Mouse (Mus musculus): ENCODE results near the gene Ntm. TPM values are rescaled to one million over a fixed set of nuclear protein-coding genes. Genes with fewer than 3 reads are reported as not detected.

Gene Ntm
- polyA plus RNA-seq, 1 experiment from 2014 or later = not detected

- Histone ChIP-seq H3K79me2 (ENCODE audit: inconsistent target) (no peaks in the 10 kb centered on the region), H3K4me3 (ENCODE audit: inconsistent target) (no peak overlapping the region), H3K36me3 (ENCODE audit: inconsistent target) (no peaks in the 10 kb centered on the region), H3K27ac (no peak overlapping the region)
- WGBS (ENCODE audit: missing documents) = 100% methylated on average over 2 of the region's 2 CpGs
Measured at GRCm38 (mm10) chr9:29610867-29611266, 352.1 kb downstream of the Ntm start.

- H3K36me3 ChIP-seq (ENCODE audit: inconsistent target) = no peaks in the 10 kb centered on the region
- no peak overlapping the region for H3K27ac ChIP-seq
- H3K4me3 ChIP-seq (ENCODE audit: inconsistent target) = no peak overlapping the region
- H3K79me2 ChIP-seq (ENCODE audit: inconsistent target) = no peaks in the 10 kb centered on the region
- WGBS (ENCODE audit: missing documents) = 37% methylated on average over 4 of the region's 4 CpGs
Measured at GRCm38 (mm10) chr9:29597665-29598064, 365.3 kb downstream of the Ntm start.

- H3K27ac ChIP-seq = no peak overlapping the region
- H3K4me3 ChIP-seq (ENCODE audit: inconsistent target) = no peak overlapping the region
- WGBS (ENCODE audit: missing documents) = 85% methylated on average over 9 of the region's 9 CpGs
- no peaks in the 10 kb centered on the region for H3K36me3 ChIP-seq (ENCODE audit: inconsistent target)
- H3K79me2 ChIP-seq (ENCODE audit: inconsistent target) = no peaks in the 10 kb centered on the region
Measured at GRCm38 (mm10) chr9:29595321-29595720, 367.6 kb downstream of the Ntm start.

- Histone ChIP-seq H3K36me3 (ENCODE audit: inconsistent target) (no peaks in the 10 kb centered on the region), H3K4me3 (ENCODE audit: inconsistent target) (no peak overlapping the region), H3K79me2 (ENCODE audit: inconsistent target) (no peaks in the 10 kb centered on the region), H3K27ac (no peak overlapping the region)
- WGBS (ENCODE audit: missing documents) = 85% methylated on average over 21 of the region's 21 CpGs
Measured at GRCm38 (mm10) chr9:29594537-29595294, 368.2 kb downstream of the Ntm start.

- 78% methylated on average over 5 of the region's 5 CpGs for WGBS (ENCODE audit: missing documents)
- no peak overlapping the region for H3K4me3 ChIP-seq (ENCODE audit: inconsistent target)
- H3K36me3 ChIP-seq (ENCODE audit: inconsistent target) = no peaks in the 10 kb centered on the region
- H3K27ac ChIP-seq = no peak overlapping the region
- no peaks in the 10 kb centered on the region for H3K79me2 ChIP-seq (ENCODE audit: inconsistent target)
Measured at GRCm38 (mm10) chr9:29587376-29587775, 375.6 kb downstream of the Ntm start.

GRCm38 (mm10) chr9:29586381-29586770 lies 376.6 kb downstream of the Ntm start:
- WGBS (ENCODE audit: missing documents) = 90% methylated on average over 10 of the region's 10 CpGs
- no peaks in the 10 kb centered on the region for H3K79me2 ChIP-seq (ENCODE audit: inconsistent target)
- no peaks in the 10 kb centered on the region for H3K36me3 ChIP-seq (ENCODE audit: inconsistent target)
- H3K4me3 ChIP-seq (ENCODE audit: inconsistent target) = no peak overlapping the region
- no peak overlapping the region for H3K27ac ChIP-seq

- no peaks in the 10 kb centered on the region for H3K36me3 ChIP-seq (ENCODE audit: inconsistent target)
- WGBS (ENCODE audit: missing documents) = 55% methylated on average over 8 of the region's 8 CpGs
- H3K79me2 ChIP-seq (ENCODE audit: inconsistent target) = no peaks in the 10 kb centered on the region
- no peak overlapping the region for H3K4me3 ChIP-seq (ENCODE audit: inconsistent target)
- H3K27ac ChIP-seq = no peak overlapping the region
Measured at GRCm38 (mm10) chr9:29585746-29586380, 377.1 kb downstream of the Ntm start.

GRCm38 (mm10) chr9:29578226-29578625 lies 384.7 kb downstream of the Ntm start:
- Histone ChIP-seq H3K79me2 (ENCODE audit: inconsistent target) (no peaks in the 10 kb centered on the region), H3K36me3 (ENCODE audit: inconsistent target) (no peaks in the 10 kb centered on the region), H3K4me3 (ENCODE audit: inconsistent target) (no peak overlapping the region), H3K27ac (no peak overlapping the region)
- WGBS (ENCODE audit: missing documents) = 95% methylated on average over 11 of the region's 11 CpGs

- 74% methylated on average over 4 of the region's 4 CpGs for WGBS (ENCODE audit: missing documents)
- Histone ChIP-seq H3K4me3 (ENCODE audit: inconsistent target) (no peak overlapping the region), H3K79me2 (ENCODE audit: inconsistent target) (no peaks in the 10 kb centered on the region), H3K36me3 (ENCODE audit: inconsistent target) (no peaks in the 10 kb centered on the region), H3K27ac (no peak overlapping the region)
Measured at GRCm38 (mm10) chr9:29576051-29576533, 386.8 kb downstream of the Ntm start.

GRCm38 (mm10) chr9:29574548-29574947 lies 388.4 kb downstream of the Ntm start:
- Histone ChIP-seq H3K4me3 (ENCODE audit: inconsistent target) (no peak overlapping the region), H3K27ac (no peak overlapping the region), H3K79me2 (ENCODE audit: inconsistent target) (no peaks in the 10 kb centered on the region), H3K36me3 (ENCODE audit: inconsistent target) (no peaks in the 10 kb centered on the region)
- 85% methylated on average over 5 of the region's 5 CpGs for WGBS (ENCODE audit: missing documents)

GRCm38 (mm10) chr9:29568571-29568970 lies 394.4 kb downstream of the Ntm start:
- Histone ChIP-seq H3K27ac (no peak overlapping the region), H3K36me3 (ENCODE audit: inconsistent target) (no peaks in the 10 kb centered on the region), H3K4me3 (ENCODE audit: inconsistent target) (no peak overlapping the region), H3K79me2 (ENCODE audit: inconsistent target) (no peaks in the 10 kb centered on the region)
- 61% methylated on average over 5 of the region's 5 CpGs for WGBS (ENCODE audit: missing documents)

GRCm38 (mm10) chr9:29562419-29563071 lies 400.4 kb downstream of the Ntm start:
- no peaks in the 10 kb centered on the region for H3K79me2 ChIP-seq (ENCODE audit: inconsistent target)
- WGBS (ENCODE audit: missing documents) = 86% methylated on average over 5 of the region's 5 CpGs
- no peak overlapping the region for H3K27ac ChIP-seq
- H3K36me3 ChIP-seq (ENCODE audit: inconsistent target) = no peaks in the 10 kb centered on the region
- no peak overlapping the region for H3K4me3 ChIP-seq (ENCODE audit: inconsistent target)

- Histone ChIP-seq H3K79me2 (ENCODE audit: inconsistent target) (no peaks in the 10 kb centered on the region), H3K27ac (no peak overlapping the region), H3K36me3 (ENCODE audit: inconsistent target) (no peaks in the 10 kb centered on the region), H3K4me3 (ENCODE audit: inconsistent target) (no peak overlapping the region)
- WGBS (ENCODE audit: missing documents) = 95% methylated on average over 4 of the region's 4 CpGs
Measured at GRCm38 (mm10) chr9:29558915-29559314, 404.0 kb downstream of the Ntm start.

- Histone ChIP-seq H3K36me3 (ENCODE audit: inconsistent target) (no peaks in the 10 kb centered on the region), H3K4me3 (ENCODE audit: inconsistent target) (no peak overlapping the region), H3K79me2 (ENCODE audit: inconsistent target) (no peaks in the 10 kb centered on the region), H3K27ac (no peak overlapping the region)
- 85% methylated on average over 8 of the region's 8 CpGs for WGBS (ENCODE audit: missing documents)
Measured at GRCm38 (mm10) chr9:29550582-29550981, 412.4 kb downstream of the Ntm start.

- no peak overlapping the region for H3K4me3 ChIP-seq (ENCODE audit: inconsistent target)
- no peak overlapping the region for H3K27ac ChIP-seq
- no peaks in the 10 kb centered on the region for H3K36me3 ChIP-seq (ENCODE audit: inconsistent target)
- 92% methylated on average over 8 of the region's 8 CpGs for WGBS (ENCODE audit: missing documents)
- H3K79me2 ChIP-seq (ENCODE audit: inconsistent target) = no peaks in the 10 kb centered on the region
Measured at GRCm38 (mm10) chr9:29550107-29550506, 412.8 kb downstream of the Ntm start.
